Mouse (Mus musculus): ENCODE measurements around the gene Pitx2. TPM values are rescaled to one million over a fixed set of nuclear protein-coding genes. Genes with fewer than 3 reads are reported as not detected.

Pitx2 gene
- polyA plus RNA-seq (2014; fragmentation: Nextera tagmentation; extraction: Ambion mirVana): 1.7 and 1.8 TPM in 2 replicates

GRCm38 (mm10) chr3:129199609-129200500 is at the start of gene Pitx2:
Gene Pitx2 (plus strand): TSS chr3:129199878.
- Histone ChIP-seq H3K9ac (ENCODE audit: low read depth, low read length) (peak within 1 kb of the TSS; percentile 34; the same call in 1 of the 2 replicates), H3K36me3 (ENCODE audit: control insufficient read depth, insufficient read depth, low read length) (no peaks in the 10 kb centered on the region), H3K4me2 (replicated peaks; ENCODE audit: low read depth, low read length) (peak within 1 kb of the TSS; percentile 59), H3K27ac (ENCODE audit: low read depth, low read length) (no peak within 1 kb of the TSS), H3K4me1 (ENCODE audit: control insufficient read depth, insufficient read depth, low read length) (peaks cover 8% of the 10 kb centered on the region; the same call in 1 of the 2 replicates), H3K27me3 (ENCODE audit: control insufficient read depth, insufficient read depth, low read length) (peaks cover 92% of the 10 kb centered on the region), H3K9me3 (ENCODE audit: control insufficient read depth, low read length) (no peaks in the 10 kb centered on the region), H3K4me3 (ENCODE audit: low read length) (peak within 1 kb of the TSS; percentile 37)
- ATAC-seq (ENCODE audit: low FRiP score, low TSS enrichment): peak; percentile 66
- WGBS: under 1% methylated on average over 59 of the region's 60 CpGs

GRCm38 (mm10) chr3:129150001-129150400 is 49.7 kb upstream of the Pitx2 start:
- no peaks in the 10 kb centered on the region for H3K9me3 ChIP-seq (ENCODE audit: control insufficient read depth, low read length)
- no peak for ATAC-seq (ENCODE audit: low FRiP score, low TSS enrichment)
- WGBS: 74% methylated on average over 2 of the region's 2 CpGs
- H3K27ac ChIP-seq (ENCODE audit: low read depth, low read length): no peak overlapping the region
- H3K27me3 ChIP-seq (ENCODE audit: control insufficient read depth, insufficient read depth, low read length): no peaks in the 10 kb centered on the region
- no peak overlapping the region for H3K9ac ChIP-seq (ENCODE audit: low read depth, low read length)
- H3K4me3 ChIP-seq (ENCODE audit: low read length): no peak overlapping the region
- no peaks in the 10 kb centered on the region for H3K36me3 ChIP-seq (ENCODE audit: control insufficient read depth, insufficient read depth, low read length)
- no peaks in the 10 kb centered on the region for H3K4me1 ChIP-seq (ENCODE audit: control insufficient read depth, insufficient read depth, low read length)
- no peak overlapping the region for H3K4me2 ChIP-seq (replicated peaks; ENCODE audit: low read depth, low read length)

GRCm38 (mm10) chr3:129151096-129151685 is 48.5 kb upstream of the Pitx2 start:
- no peak overlapping the region for H3K9ac ChIP-seq (ENCODE audit: low read depth, low read length)
- H3K27ac ChIP-seq (ENCODE audit: low read depth, low read length): no peak overlapping the region
- no peaks in the 10 kb centered on the region for H3K9me3 ChIP-seq (ENCODE audit: control insufficient read depth, low read length)
- H3K4me2 ChIP-seq (replicated peaks; ENCODE audit: low read depth, low read length): no peak overlapping the region
- H3K4me1 ChIP-seq (ENCODE audit: control insufficient read depth, insufficient read depth, low read length): no peaks in the 10 kb centered on the region
- 33% methylated on average over 8 of the region's 8 CpGs for WGBS
- no peak overlapping the region for H3K4me3 ChIP-seq (ENCODE audit: low read length)
- H3K27me3 ChIP-seq (ENCODE audit: control insufficient read depth, insufficient read depth, low read length): no peaks in the 10 kb centered on the region
- no peaks in the 10 kb centered on the region for H3K36me3 ChIP-seq (ENCODE audit: control insufficient read depth, insufficient read depth, low read length)
- ATAC-seq (ENCODE audit: low FRiP score, low TSS enrichment): no peak

- H3K4me1 ChIP-seq (ENCODE audit: control insufficient read depth, insufficient read depth, low read length): no peaks in the 10 kb centered on the region
- H3K4me2 ChIP-seq (replicated peaks; ENCODE audit: low read depth, low read length): no peak overlapping the region
- no peak overlapping the region for H3K27ac ChIP-seq (ENCODE audit: low read depth, low read length)
- ATAC-seq (ENCODE audit: low FRiP score, low TSS enrichment): peak; percentile 56; the same call in 1 of the 2 replicates
- H3K9ac ChIP-seq (ENCODE audit: low read depth, low read length): no peak overlapping the region
- H3K27me3 ChIP-seq (ENCODE audit: control insufficient read depth, insufficient read depth, low read length): no peaks in the 10 kb centered on the region
- H3K36me3 ChIP-seq (ENCODE audit: control insufficient read depth, insufficient read depth, low read length): no peaks in the 10 kb centered on the region
- no peak overlapping the region for H3K4me3 ChIP-seq (ENCODE audit: low read length)
- no peaks in the 10 kb centered on the region for H3K9me3 ChIP-seq (ENCODE audit: control insufficient read depth, low read length)
- 30% methylated on average over 9 of the region's 9 CpGs for WGBS
Observed at GRCm38 (mm10) chr3:129158812-129159370, 40.8 kb upstream of the Pitx2 start.

GRCm38 (mm10) chr3:129161333-129162035 is 38.2 kb upstream of the Pitx2 start:
- Histone ChIP-seq H3K9me3 (ENCODE audit: control insufficient read depth, low read length) (no peaks in the 10 kb centered on the region), H3K4me3 (ENCODE audit: low read length) (no peak overlapping the region), H3K27me3 (ENCODE audit: control insufficient read depth, insufficient read depth, low read length) (no peaks in the 10 kb centered on the region), H3K9ac (ENCODE audit: low read depth, low read length) (no peak overlapping the region), H3K4me1 (ENCODE audit: control insufficient read depth, insufficient read depth, low read length) (no peaks in the 10 kb centered on the region), H3K36me3 (ENCODE audit: control insufficient read depth, insufficient read depth, low read length) (no peaks in the 10 kb centered on the region), H3K4me2 (replicated peaks; ENCODE audit: low read depth, low read length) (no peak overlapping the region), H3K27ac (ENCODE audit: low read depth, low read length) (no peak overlapping the region)
- no peak for ATAC-seq (ENCODE audit: low FRiP score, low TSS enrichment)
- 83% methylated on average over 11 of the region's 11 CpGs for WGBS

- Histone ChIP-seq H3K4me3 (ENCODE audit: low read length) (no peak overlapping the region), H3K9ac (ENCODE audit: low read depth, low read length) (no peak overlapping the region), H3K4me2 (replicated peaks; ENCODE audit: low read depth, low read length) (no peak overlapping the region), H3K27me3 (ENCODE audit: control insufficient read depth, insufficient read depth, low read length) (no peaks in the 10 kb centered on the region), H3K9me3 (ENCODE audit: control insufficient read depth, low read length) (no peaks in the 10 kb centered on the region), H3K4me1 (ENCODE audit: control insufficient read depth, insufficient read depth, low read length) (no peaks in the 10 kb centered on the region), H3K27ac (ENCODE audit: low read depth, low read length) (no peak overlapping the region), H3K36me3 (ENCODE audit: control insufficient read depth, insufficient read depth, low read length) (no peaks in the 10 kb centered on the region)
- 45% methylated on average over 1 of the region's 1 CpGs for WGBS
- no peak for ATAC-seq (ENCODE audit: low FRiP score, low TSS enrichment)
Observed at GRCm38 (mm10) chr3:129164246-129164645, 35.4 kb upstream of the Pitx2 start.

GRCm38 (mm10) chr3:129165715-129166114 is 34.0 kb upstream of the Pitx2 start:
- no peak overlapping the region for H3K9ac ChIP-seq (ENCODE audit: low read depth, low read length)
- no peak overlapping the region for H3K4me3 ChIP-seq (ENCODE audit: low read length)
- no peaks in the 10 kb centered on the region for H3K36me3 ChIP-seq (ENCODE audit: control insufficient read depth, insufficient read depth, low read length)
- WGBS: 89% methylated on average over 8 of the region's 8 CpGs
- H3K27ac ChIP-seq (ENCODE audit: low read depth, low read length): no peak overlapping the region
- H3K4me2 ChIP-seq (replicated peaks; ENCODE audit: low read depth, low read length): no peak overlapping the region
- no peaks in the 10 kb centered on the region for H3K27me3 ChIP-seq (ENCODE audit: control insufficient read depth, insufficient read depth, low read length)
- no peaks in the 10 kb centered on the region for H3K4me1 ChIP-seq (ENCODE audit: control insufficient read depth, insufficient read depth, low read length)
- ATAC-seq (ENCODE audit: low FRiP score, low TSS enrichment): no peak
- H3K9me3 ChIP-seq (ENCODE audit: control insufficient read depth, low read length): no peaks in the 10 kb centered on the region

GRCm38 (mm10) chr3:129166684-129167083 is 33.0 kb upstream of the Pitx2 start:
- Histone ChIP-seq H3K4me2 (replicated peaks; ENCODE audit: low read depth, low read length) (no peak overlapping the region), H3K27ac (ENCODE audit: low read depth, low read length) (no peak overlapping the region), H3K9ac (ENCODE audit: low read depth, low read length) (no peak overlapping the region), H3K4me1 (ENCODE audit: control insufficient read depth, insufficient read depth, low read length) (no peaks in the 10 kb centered on the region), H3K4me3 (ENCODE audit: low read length) (no peak overlapping the region), H3K36me3 (ENCODE audit: control insufficient read depth, insufficient read depth, low read length) (no peaks in the 10 kb centered on the region), H3K27me3 (ENCODE audit: control insufficient read depth, insufficient read depth, low read length) (no peaks in the 10 kb centered on the region), H3K9me3 (ENCODE audit: control insufficient read depth, low read length) (no peaks in the 10 kb centered on the region)
- ATAC-seq (ENCODE audit: low FRiP score, low TSS enrichment): no peak
- WGBS: 7% methylated on average over 6 of the region's 6 CpGs
